Comparison of ENCODE assay signal across 15 mouse cellular contexts in genomic region chr16:40567431-40567941, GRCm38 (mm10).
A peak's percentile ranks its signal among the peaks of the same experiment; 100 is the strongest.
DNase-seq lines count a peak whose midpoint lies in the region; ATAC-seq lines count a peak whose summit lies in the region.
"Had no signal": no experiment of that assay in that cellular context is flagged by ENCODE, and none has a peak within 500 bp of the region (broad histone marks: within the 10 kb centered on the region; RNA-seq: fewer than 3 reads in every experiment).

No protein-coding gene starts in this region.

- peak; percentile 14 for DNase-seq in forebrain, embryonic 14.5 days (ENCODE audit: low spot score)
- no peak for DNase-seq in forebrain, embryonic 11.5 days (ENCODE audit: low spot score)
- DNase-seq in Muller cell, postnatal 12 days (ENCODE audit: inconsistent ontology term), result peak; percentile 63
- DNase-seq in cerebellum, adult 8-10 months, result peak; percentile 43
- DNase-seq in yolk sac, embryonic 10.5 days (ENCODE audit: low spot score), result no peak
- no peak for DNase-seq in lung, postnatal 36 days
- DNase-seq in thymus, postnatal 4 days, result no peak
- DNase-seq: heart, adult 2 months; lung, embryonic 14.5 days; right cerebral cortex, postnatal 25 days; thymus, postnatal 36 days had no signal

- H3K9me3 ChIP-seq in forebrain, embryonic 14.5 days (replicated peaks; ENCODE audit: control insufficient read depth, low read length), result no peaks in the 10 kb centered on the region
- no peaks in the 10 kb centered on the region for H3K9me3 ChIP-seq in forebrain, embryonic 11.5 days (ENCODE audit: control insufficient read depth, low read length)
- H3K9me3 ChIP-seq in hindbrain, embryonic 15.5 days, result no peaks in the 10 kb centered on the region
- H3K9me3 ChIP-seq: forebrain, embryonic 15.5 days; kidney, embryonic 15.5 days had no signal

- 0 out of 2 replicates have a peak, but pooled peaks have one; percentile 15 for ATAC-seq in forebrain, embryonic 14.5 days
- no peak for ATAC-seq in forebrain, embryonic 11.5 days (replicated peaks; ENCODE audit: low FRiP score)
- peak; percentile 81 for ATAC-seq in hindbrain, embryonic 15.5 days (ENCODE audit: low FRiP score, low read depth)
- ATAC-seq: activated CD4-positive, CD25-positive, alpha-beta regulatory T cell, adult 4 months; forebrain, embryonic 15.5 days had no signal

- 70% methylated on average over 9 of the region's 9 CpGs for WGBS in forebrain, embryonic 14.5 days
- 88% methylated on average over 9 of the region's 9 CpGs for WGBS in forebrain, embryonic 11.5 days
- 45% methylated on average over 9 of the region's 9 CpGs for WGBS in hindbrain, embryonic 15.5 days

- no peak overlapping the region for H3K4me2 ChIP-seq in forebrain, embryonic 14.5 days (ENCODE audit: low read length)
- no peak overlapping the region for H3K4me2 ChIP-seq in forebrain, embryonic 11.5 days (ENCODE audit: low read depth, low read length, severe bottlenecking)
- H3K4me2 ChIP-seq in hindbrain, embryonic 15.5 days, result peak overlapping the region; percentile 3; the same call in 1 of the 2 replicates
- H3K4me2 ChIP-seq: forebrain, embryonic 15.5 days; kidney, embryonic 15.5 days; lung, embryonic 14.5 days had no signal

- H3K4me3 ChIP-seq in forebrain, embryonic 14.5 days (ENCODE audit: low read depth, low read length), result no peak overlapping the region
- no peak overlapping the region for H3K4me3 ChIP-seq in forebrain, embryonic 11.5 days (ENCODE audit: low read depth, low read length)
- no peak overlapping the region for H3K4me3 ChIP-seq in hindbrain, embryonic 15.5 days
- H3K4me3 ChIP-seq: forebrain, embryonic 15.5 days; heart, adult 2 months; kidney, embryonic 15.5 days had no signal

- H3K9ac ChIP-seq in forebrain, embryonic 14.5 days (ENCODE audit: low read length), result no peak overlapping the region
- no peak overlapping the region for H3K9ac ChIP-seq in forebrain, embryonic 11.5 days (ENCODE audit: low read length)
- no peak overlapping the region for H3K9ac ChIP-seq in hindbrain, embryonic 15.5 days
- H3K9ac ChIP-seq: forebrain, embryonic 15.5 days; kidney, embryonic 15.5 days; lung, embryonic 14.5 days had no signal

- no peaks in the 10 kb centered on the region for H3K36me3 ChIP-seq in forebrain, embryonic 14.5 days (ENCODE audit: control insufficient read depth, insufficient read depth, low read length)
- H3K36me3 ChIP-seq in forebrain, embryonic 11.5 days (ENCODE audit: control insufficient read depth, insufficient read depth, low read length), result no peaks in the 10 kb centered on the region
- H3K36me3 ChIP-seq in hindbrain, embryonic 15.5 days, result no peaks in the 10 kb centered on the region
- H3K36me3 ChIP-seq: forebrain, embryonic 15.5 days; kidney, embryonic 15.5 days had no signal

- H3K4me1 ChIP-seq in forebrain, embryonic 14.5 days (ENCODE audit: control insufficient read depth, insufficient read depth, low read length), result no peaks in the 10 kb centered on the region
- H3K4me1 ChIP-seq in forebrain, embryonic 11.5 days (replicated peaks; ENCODE audit: control insufficient read depth, insufficient read depth, low read length), result no peaks in the 10 kb centered on the region
- H3K4me1 ChIP-seq in hindbrain, embryonic 15.5 days (replicated peaks), result peaks cover 8% of the 10 kb centered on the region; the same call in 1 of the 2 replicates
- H3K4me1 ChIP-seq: kidney, embryonic 15.5 days had no signal

- H3K27me3 ChIP-seq in forebrain, embryonic 14.5 days (replicated peaks; ENCODE audit: control insufficient read depth, insufficient read depth, low read length), result no peaks in the 10 kb centered on the region
- H3K27me3 ChIP-seq in forebrain, embryonic 11.5 days (ENCODE audit: control insufficient read depth, insufficient read depth, low read length), result no peaks in the 10 kb centered on the region
- no peaks in the 10 kb centered on the region for H3K27me3 ChIP-seq in hindbrain, embryonic 15.5 days
- H3K27me3 ChIP-seq: forebrain, embryonic 15.5 days; kidney, embryonic 15.5 days had no signal

- H3K27ac ChIP-seq in forebrain, embryonic 14.5 days (ENCODE audit: low read depth, low read length), result no peak overlapping the region
- no peak overlapping the region for H3K27ac ChIP-seq in forebrain, embryonic 11.5 days (ENCODE audit: low read depth, low read length)
- H3K27ac ChIP-seq in hindbrain, embryonic 15.5 days (replicated peaks), result no peak overlapping the region
- H3K27ac ChIP-seq: forebrain, embryonic 15.5 days; heart, adult 2 months; kidney, embryonic 15.5 days had no signal

Comparison
In these comparisons a context has a peak if more than half of its experiments do, and no peak if none do; other contexts are left out.
1. DNase-seq: peak in forebrain, embryonic 14.5 days (single experiment), Muller cell, postnatal 12 days (single experiment) and cerebellum, adult 8-10 months (single experiment); none in forebrain, embryonic 11.5 days (single experiment), yolk sac, embryonic 10.5 days (single experiment), lung, postnatal 36 days (single experiment) and thymus, postnatal 4 days (single experiment).